Mouse (Mus musculus) midbrain, postnatal 0 days (tissue): ENCODE results near the gene Blvrb. TPM values are rescaled to one million over a fixed set of nuclear protein-coding genes. Genes with fewer than 3 reads are reported as not detected.

Experiments
- ATAC-seq: fragments of 200-750 bp; cut with Nextera tagmentation; 2 replicates; pipeline ENCODE4 v1.8.0; 2017; ENCODE audit warnings: moderate number of reproducible peaks, mild to moderate bottlenecking, moderate TSS enrichment, moderate library complexity; ENCODE audit not compliant: low FRiP score
- DNase-seq: peaks from one replicate; pipeline ENCODE4 v3.0.0-alpha.2; 2015; ENCODE audit warnings: low spot score
- H3K27ac ChIP-seq: fragments of 300-500 bp; sonication (generic); 2 replicates; pipeline ENCODE4 v1.5.1; 2014; ENCODE audit warnings: low read depth, mild to moderate bottlenecking, low read length, mixed read lengths
- H3K27me3 ChIP-seq: fragments of 300-500 bp; sonication (generic); 2 replicates; pipeline ENCODE4 v1.6.1; 2014; ENCODE audit warnings: low read length, control low read depth, mixed read lengths; ENCODE audit not compliant: insufficient read depth
- H3K36me3 ChIP-seq: fragments of 300-500 bp; sonication (generic); 2 replicates; pipeline ENCODE4 v1.6.1; 2014; ENCODE audit warnings: low read length, control low read depth, mixed read lengths; ENCODE audit not compliant: insufficient read depth
- H3K4me1 ChIP-seq: fragments of 300-500 bp; sonication (generic); 2 replicates; pipeline ENCODE4 v1.6.1; 2014; ENCODE audit warnings: mild to moderate bottlenecking, control low read depth, antibody characterized with exemption, low read length, mixed read lengths; ENCODE audit not compliant: insufficient read depth
- H3K4me2 ChIP-seq: fragments of 300-500 bp; sonication (generic); 2 replicates; pipeline ENCODE4 v1.6.1; 2014; ENCODE audit warnings: low read depth, mild to moderate bottlenecking, low read length, mixed read lengths; ENCODE audit not compliant: poor library complexity, severe bottlenecking
- H3K4me3 ChIP-seq: fragments of 300-500 bp; sonication (generic); 2 replicates; pipeline ENCODE4 v1.5.1; 2014; ENCODE audit warnings: low read depth, mild to moderate bottlenecking, low read length, moderate library complexity
- H3K9ac ChIP-seq: fragments of 300-500 bp; sonication (generic); replicated peaks from 2 replicates; pipeline ENCODE4 v1.6.1; 2014; ENCODE audit warnings: mild to moderate bottlenecking, low read length, moderate library complexity, mixed read lengths; ENCODE audit not compliant: poor library complexity, severe bottlenecking
- H3K9me3 ChIP-seq: fragments of 300-500 bp; sonication (generic); 2 replicates; pipeline ENCODE4 v1.6.1; 2016; ENCODE audit warnings: low read length, control low read depth
- CTCF ChIP-seq: IDR thresholded peaks from 2 replicates; pipeline ENCODE4 v1.5.1; 2016; ENCODE audit warnings: antibody characterized with exemption, mild to moderate bottlenecking
- WGBS: fragments of 180-500 bp; shearing (Covaris S2); extraction: QIAGEN DNeasy Blood & Tissue Kit; methylation state at CpG from one replicate; pipeline ENCODE4 v1.1.7; 2014; 5-methylcytosine and 5-hydroxymethylcytosine counted together
- polyA plus RNA-seq: library from polyadenylated mRNA; unstranded; fragments of >200 nt; fragmentation: Nextera tagmentation; extraction: Ambion mirVana; gene quantifications from 2 replicates; pipeline ENCODE4 v1.2.1, GENCODE M21; 2015
- total RNA-seq: library from RNA; depleted of rRNA; stranded (reverse); fragments of >200 nt; gene quantifications from 2 replicates; pipeline ENCODE4 v1.2.3, GENCODE M21; 2014

Gene Blvrb
- total and polyA plus RNA-seq, 2 experiments from 2014 or later: 15.9 to 19.5 TPM

DNA sequence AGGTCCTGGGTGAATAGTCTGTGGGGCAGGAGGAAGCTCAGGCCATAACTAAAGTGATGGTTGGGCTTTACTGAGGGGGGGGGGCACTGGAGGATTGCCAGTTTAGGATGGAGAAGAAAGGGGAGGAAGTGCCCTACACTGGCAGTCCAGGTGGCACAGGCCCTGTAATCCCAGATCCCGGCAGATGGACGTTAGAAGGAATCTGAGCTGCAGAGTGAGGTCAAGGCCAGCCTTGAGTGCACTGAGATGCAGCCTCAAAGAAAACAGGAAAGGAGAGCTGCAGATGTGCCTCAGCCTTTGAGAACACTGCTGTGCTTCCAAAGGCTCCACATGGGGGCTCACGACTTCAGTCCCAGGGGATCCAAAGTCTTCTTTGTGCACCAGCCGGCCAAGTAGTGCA is 19.9 kb downstream of the Blvrb start:
- Histone ChIP-seq H3K27me3 (no peaks in the 10 kb centered on the region), H3K4me1 (no peaks in the 10 kb centered on the region), H3K9me3 (no peaks in the 10 kb centered on the region), H3K27ac (no peak overlapping the region), H3K4me3 (no peak overlapping the region), H3K9ac (no peak overlapping the region), H3K4me2 (no peak overlapping the region), H3K36me3 (no peaks in the 10 kb centered on the region)
- ATAC-seq: no peak
- DNase-seq: peak; percentile 10
- WGBS: 23% methylated on average over 4 of the region's 4 CpGs
- TF ChIP-seq CTCF: no peak

DNA sequence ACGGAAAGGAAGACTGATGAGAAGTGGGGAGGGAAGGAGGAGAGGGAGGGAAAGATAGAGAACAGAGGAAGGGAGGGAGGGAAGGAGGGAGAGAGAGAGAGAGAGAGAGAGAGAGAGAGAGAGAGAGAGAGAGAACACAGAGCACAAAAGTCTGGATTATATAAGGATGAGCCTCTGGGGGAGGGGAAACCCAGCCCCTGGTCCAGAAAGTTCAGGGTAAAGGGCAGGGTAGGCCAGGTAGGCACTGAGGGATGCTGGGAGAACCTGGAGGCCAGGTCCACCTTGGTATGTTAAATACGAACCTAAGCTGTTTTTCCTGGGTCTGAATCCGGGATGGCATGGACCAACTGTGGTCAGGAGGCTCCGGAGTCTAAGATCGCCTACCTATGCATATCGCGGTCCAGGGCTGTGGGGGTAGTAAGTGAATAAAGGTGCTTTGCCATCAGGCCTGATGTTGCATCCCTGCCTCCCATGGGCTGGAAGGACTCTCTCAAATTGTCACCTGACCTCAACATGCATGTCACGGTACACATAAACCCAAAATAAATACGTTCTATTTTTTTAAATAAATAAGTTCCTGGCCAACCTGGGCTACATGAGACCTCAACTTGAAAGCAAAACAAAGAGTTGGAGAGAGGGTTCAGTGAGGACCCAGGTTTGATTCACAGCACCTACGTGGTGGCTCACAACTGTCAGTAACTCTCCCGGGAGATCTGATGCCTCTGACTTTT is 23.8 kb downstream of the Blvrb start:
- Histone ChIP-seq H3K4me3 (no peak overlapping the region), H3K4me2 (no peak overlapping the region), H3K36me3 (0 out of 2 replicates have a peak, but pooled peaks cover under 1% of the 10 kb centered on the region), H3K4me1 (no peaks in the 10 kb centered on the region), H3K27me3 (no peaks in the 10 kb centered on the region), H3K27ac (no peak overlapping the region), H3K9me3 (no peaks in the 10 kb centered on the region), H3K9ac (no peak overlapping the region)
- ATAC-seq (no peak), DNase-seq (no peak)
- WGBS: 90% methylated on average over 11 of the region's 11 CpGs
- no peak for TF ChIP-seq CTCF

DNA sequence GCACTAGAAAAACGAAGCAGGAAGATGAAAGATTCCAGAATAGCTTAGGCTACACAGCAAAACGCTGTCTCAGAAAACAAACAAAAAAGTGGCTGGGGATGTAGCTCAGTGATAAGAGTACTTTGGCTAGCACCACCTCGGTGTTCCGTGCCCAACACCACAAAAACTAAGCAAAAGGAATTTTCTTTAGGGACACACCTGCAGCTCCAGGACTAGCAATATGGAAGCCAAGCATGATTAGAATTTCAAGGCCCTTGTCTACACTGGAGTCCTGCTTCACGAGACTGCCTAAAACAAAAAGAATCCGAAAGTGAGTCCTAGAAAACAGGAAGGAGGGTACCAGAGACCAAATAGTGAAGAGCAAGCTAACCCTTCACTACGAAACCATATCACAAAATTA is 24.8 kb downstream of the Blvrb start:
- DNase-seq: no peak

DNA sequence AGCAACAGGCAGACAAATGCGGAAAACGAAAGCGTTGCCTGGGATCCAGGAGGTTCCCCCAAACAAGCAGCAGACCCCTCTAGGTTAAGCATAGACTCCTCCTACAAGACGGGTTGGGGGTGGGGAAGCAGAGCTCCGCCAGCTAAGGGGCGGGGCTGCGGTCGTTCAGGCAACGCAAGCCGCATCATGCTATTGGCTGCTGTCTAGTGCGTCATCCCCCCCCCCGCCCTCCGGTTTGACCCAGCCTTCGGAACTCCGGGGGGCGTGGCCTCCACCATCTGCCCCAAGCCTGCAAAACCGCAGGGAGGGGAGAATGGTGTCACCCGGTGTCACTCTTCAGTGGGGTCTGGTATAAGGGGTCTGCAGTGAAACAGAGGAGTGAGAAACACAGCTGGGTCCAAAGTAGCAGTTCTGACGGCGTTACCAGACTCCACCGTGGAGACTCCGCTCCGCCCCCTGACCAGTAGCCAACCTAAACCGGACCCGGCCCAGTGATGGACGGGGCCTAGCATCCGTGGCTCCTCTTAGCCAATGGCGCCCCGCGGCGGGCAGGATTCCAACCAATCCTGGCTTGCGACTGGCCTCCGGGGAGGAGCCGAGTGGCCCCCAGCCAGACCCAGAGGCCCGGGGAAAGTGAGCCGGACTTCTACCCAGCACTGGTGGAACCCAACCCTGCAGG is 25.5 kb downstream of the Blvrb start, which contains the start of gene Sertad3:
Gene Sertad3, plus strand, starts transcription at position 613 of the 679 bp plus-strand sequence.
- Histone ChIP-seq H3K9ac (peak within 1 kb of the TSS; percentile 36; the same call in 1 of the 2 replicates), H3K36me3 (0 out of 2 replicates have a peak, but pooled peaks cover 3% of the 10 kb centered on the region), H3K27me3 (no peaks in the 10 kb centered on the region), H3K4me2 (peak within 1 kb of the TSS; percentile 87), H3K27ac (peak within 1 kb of the TSS; percentile 60), H3K9me3 (no peaks in the 10 kb centered on the region), H3K4me1 (no peaks in the 10 kb centered on the region), H3K4me3 (peak within 1 kb of the TSS; percentile 57)
- peak; percentile 98 for DNase-seq
- ATAC-seq: peak; percentile 89
- 0% methylated on average over 36 of the region's 36 CpGs for WGBS
- no peak; the same call in 1 of the 2 replicates for TF ChIP-seq CTCF

More for the DNA sequence above, 24.8 kb downstream of the Blvrb start:
- no peak for ATAC-seq
- H3K27me3 ChIP-seq: no peaks in the 10 kb centered on the region
- 35% methylated on average over 7 of the region's 7 CpGs for WGBS
- no peak for TF ChIP-seq CTCF
- peak overlapping the region; percentile 87 for H3K4me2 ChIP-seq
- no peaks in the 10 kb centered on the region for H3K9me3 ChIP-seq
- H3K27ac ChIP-seq: no peak overlapping the region
- 0 out of 2 replicates have a peak, but pooled peaks cover 3% of the 10 kb centered on the region for H3K36me3 ChIP-seq
- no peak overlapping the region for H3K9ac ChIP-seq
- H3K4me3 ChIP-seq: peak overlapping the region; percentile 57
- H3K4me1 ChIP-seq: no peaks in the 10 kb centered on the region

- no peak for DNase-seq
- TF ChIP-seq CTCF: no peak
- Histone ChIP-seq H3K9ac (peak overlapping the region; percentile 36; the same call in 1 of the 2 replicates), H3K9me3 (no peaks in the 10 kb centered on the region), H3K27ac (peak overlapping the region; percentile 60), H3K4me2 (peak overlapping the region; percentile 87), H3K27me3 (no peaks in the 10 kb centered on the region), H3K4me1 (no peaks in the 10 kb centered on the region), H3K36me3 (0 out of 2 replicates have a peak, but pooled peaks cover 3% of the 10 kb centered on the region), H3K4me3 (peak overlapping the region; percentile 57)
- under 1% methylated on average over 34 of the region's 34 CpGs for whole genome bisulfite sequencing
- ATAC-seq: no peak
Measured at GRCm38 (mm10) chr7:27473835-27474489, 26.2 kb downstream of the Blvrb start.
